Mouse (Mus musculus) liver, embryonic 18 days (tissue): ENCODE measurements around the gene Fam13a. TPM values are rescaled to one million over a fixed set of nuclear protein-coding genes. Genes with fewer than 3 reads are reported as not detected.

Experiments used
- polyA plus RNA-seq: library from polyadenylated mRNA; depleted of rRNA; stranded (reverse); fragments of >200 nt; gene quantifications from 2 replicates; pipeline ENCODE4 v1.2.3, GENCODE M21; 2012; rRNA removed

Fam13a gene
- 1.9 and 2.1 TPM in 2 replicates for polyA plus RNA-seq

DNA sequence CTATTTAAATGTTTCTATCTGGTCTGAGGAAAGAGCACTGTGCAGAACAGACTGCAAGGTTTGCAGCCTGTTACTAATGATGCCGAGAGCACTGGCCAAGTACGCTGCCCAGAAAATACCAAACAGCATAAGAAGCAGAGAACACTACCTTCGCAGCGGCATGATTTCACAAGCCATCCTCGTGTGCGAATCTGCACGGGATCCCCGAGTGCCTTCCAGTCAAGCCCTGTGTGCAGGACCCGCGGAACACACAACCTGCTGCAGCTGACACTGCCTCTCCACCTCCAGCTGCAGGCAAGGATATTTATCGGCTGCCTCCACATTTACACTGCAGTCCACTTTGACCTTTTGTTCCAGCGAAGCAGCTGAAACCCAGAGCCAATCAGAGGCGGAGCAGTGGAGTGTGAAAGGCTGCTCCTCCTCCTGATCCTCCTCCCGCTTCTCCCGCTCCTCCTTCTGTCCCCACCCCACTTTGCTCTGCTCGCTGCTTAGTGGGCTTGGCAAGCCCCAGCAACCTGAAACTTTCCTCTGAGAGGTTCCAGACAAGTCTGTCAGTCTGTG lies at the start of gene Fam13a:
TSS of gene Fam13a (minus strand) at position 386 of the 561 bp plus-strand sequence.

DNA sequence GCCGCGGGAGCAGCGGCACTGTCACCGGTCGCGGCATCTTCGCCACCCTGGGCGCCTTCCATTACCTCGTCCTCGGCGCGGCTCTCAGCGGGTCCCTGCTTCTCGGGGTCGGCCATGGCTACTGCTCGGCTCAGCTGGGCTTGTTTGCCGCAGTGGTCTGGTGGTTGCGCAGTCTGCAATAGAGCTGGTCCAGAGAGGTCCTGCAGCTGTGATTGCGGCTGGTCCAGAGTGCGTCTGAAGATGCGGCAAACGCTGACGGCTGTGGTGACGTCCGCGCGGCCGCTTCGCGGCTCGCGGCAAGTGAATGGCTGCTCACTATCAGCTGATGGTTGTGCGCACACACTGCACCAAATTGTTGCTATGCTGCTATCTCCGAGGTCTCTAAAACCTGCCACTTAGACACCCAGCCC lies 117.5 kb downstream of the Fam13a start, which contains the start of gene Nap1l5:
TSS of gene Nap1l5 (minus strand) at position 225 of the 410 bp plus-strand sequence.

Other genes starting within 250 kb of the Fam13a start
- 4.4 and 5.1 TPM in 2 replicates for gene Herc3, start 193.1 kb downstream of the Fam13a start, polyA plus RNA-seq
- gene Nap1l5, start 117.5 kb downstream of the Fam13a start, polyA plus RNA-seq = 0.10 and 0.13 TPM in 2 replicates
- 2.2 and 2.3 TPM in 2 replicates for gene Tigd2, start 184.3 kb upstream of the Fam13a start, polyA plus RNA-seq